Mouse (Mus musculus) thymus, adult 2 months (tissue): Measurements from ENCODE around the gene Dop1b.

Source experiments
- CTCF ChIP-seq: fragments of 200-500 bp; IDR thresholded peaks from 2 replicates; pipeline ENCODE4 v1.5.1; 2012; ENCODE audit warnings: mild to moderate bottlenecking, control low read depth, low read length, moderate library complexity, borderline replicate concordance; ENCODE audit not compliant: control insufficient read depth, poor library complexity, insufficient read depth; ENCODE audit errors: extremely low read depth
- POLR2A ChIP-seq: fragments of 200-500 bp; IDR thresholded peaks from 2 replicates; pipeline ENCODE4 v1.6.1; 2012; ENCODE audit warnings: mild to moderate bottlenecking, low read length, control low read depth, moderate library complexity; ENCODE audit not compliant: control insufficient read depth, poor library complexity, insufficient read depth; ENCODE audit errors: extremely low read depth

- TF ChIP-seq CTCF = no peak
- TF ChIP-seq POLR2A = no peak
Observed at GRCm38 (mm10) chr16:93788388-93788787, 76.7 kb downstream of the Dop1b start.
